Mouse (Mus musculus) c-Kit-negative CD71-positive TER-119-positive erythroid progenitor cells, embryonic 14.5 days (primary cell): ENCODE data around the gene Dlg2.

Experiments used
- DNase-seq: peaks from one replicate; pipeline ENCODE4 v3.0.0-alpha.2; 2013; ENCODE audit warnings: low read depth, low spot score

The Dlg2 gene

DNA sequence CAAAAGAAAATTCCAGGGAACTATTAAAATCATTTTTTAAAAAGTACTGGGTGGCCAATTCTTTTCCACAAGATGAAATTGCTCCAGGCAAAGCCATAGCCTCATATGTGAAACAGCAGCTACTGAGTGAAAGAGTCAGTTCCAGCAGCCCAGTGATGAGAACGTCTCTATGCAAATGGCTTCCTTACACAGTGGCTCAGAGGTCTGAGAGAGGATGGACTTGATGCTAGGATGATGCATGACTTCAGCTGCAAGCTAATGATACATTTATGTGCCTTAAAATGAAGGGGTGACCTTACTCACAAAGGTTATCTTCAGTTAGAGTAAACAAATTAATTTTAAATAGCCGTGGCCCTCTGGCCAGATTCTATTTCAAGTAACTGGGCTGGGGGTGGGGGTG, 1420.5 kb downstream of the Dlg2 start:
- DNase-seq, result no peak

DNA sequence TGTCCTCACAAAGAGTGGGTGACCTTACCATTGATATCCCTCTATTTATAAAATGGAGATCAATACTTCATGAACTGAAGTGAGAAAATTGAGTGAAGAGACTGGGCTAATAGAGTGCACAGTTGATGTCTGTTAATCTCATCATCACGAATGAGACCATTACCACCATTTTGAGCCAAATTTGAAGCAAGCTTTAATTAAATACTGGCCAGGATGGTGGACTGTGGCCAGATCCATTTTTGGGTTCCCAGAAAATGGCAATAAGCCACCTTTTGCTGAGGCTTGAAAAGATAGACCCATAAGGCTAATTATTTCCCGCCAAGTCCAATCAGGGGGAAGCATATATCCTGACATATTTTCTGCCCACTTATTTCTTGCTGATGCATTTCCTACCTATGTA, 1421.0 kb downstream of the Dlg2 start:
- DNase-seq, result no peak

- DNase-seq, result no peak
These were observed 1426.0 kb downstream of the Dlg2 start for GRCm38 (mm10) chr7:91902503-91902902.

GRCm38 (mm10) chr7:91916809-91917208, 1440.3 kb downstream of the Dlg2 start:
- no peak for DNase-seq

- DNase-seq, result no peak
These were observed 1442.6 kb downstream of the Dlg2 start for GRCm38 (mm10) chr7:91919099-91919498.

- no peak for DNase-seq
These were observed 1443.3 kb downstream of the Dlg2 start for GRCm38 (mm10) chr7:91919738-91920137.

DNA sequence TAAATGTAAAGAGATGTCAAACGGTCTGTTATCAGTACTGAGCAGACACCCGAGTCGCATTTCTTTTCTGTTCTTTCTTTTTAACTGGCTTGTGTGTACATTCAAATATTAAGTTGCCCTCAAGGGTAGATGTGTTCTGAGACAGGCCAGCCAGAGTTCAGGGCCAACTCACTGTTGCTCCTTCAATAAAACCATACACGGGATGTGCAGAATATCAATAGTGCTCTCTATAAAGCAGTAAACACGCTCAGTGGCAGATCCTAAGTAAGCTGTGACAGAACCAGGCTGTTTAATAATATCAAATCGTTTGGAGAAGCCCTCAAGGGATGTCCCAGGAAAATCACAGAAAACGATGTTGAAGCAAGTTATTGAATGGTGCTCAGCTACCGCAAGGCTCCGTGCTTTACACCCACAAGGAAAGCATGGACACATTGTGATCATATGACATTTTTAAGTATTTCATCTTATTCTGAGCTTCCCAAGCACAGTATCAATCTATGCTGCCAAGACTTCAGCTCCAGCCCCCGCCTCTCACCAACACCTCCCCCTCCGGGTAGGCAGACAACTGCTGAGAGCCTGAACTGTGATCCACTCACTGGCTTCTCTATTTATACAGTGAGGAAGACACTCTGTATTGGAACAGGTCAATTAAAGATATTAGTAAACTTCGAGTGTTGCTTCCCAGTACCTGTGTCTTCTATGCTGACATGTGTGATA, 1458.6 kb downstream of the Dlg2 start:
- no peak for DNase-seq

- no peak for DNase-seq
These were observed 1459.7 kb downstream of the Dlg2 start for GRCm38 (mm10) chr7:91936193-91936592.

DNA sequence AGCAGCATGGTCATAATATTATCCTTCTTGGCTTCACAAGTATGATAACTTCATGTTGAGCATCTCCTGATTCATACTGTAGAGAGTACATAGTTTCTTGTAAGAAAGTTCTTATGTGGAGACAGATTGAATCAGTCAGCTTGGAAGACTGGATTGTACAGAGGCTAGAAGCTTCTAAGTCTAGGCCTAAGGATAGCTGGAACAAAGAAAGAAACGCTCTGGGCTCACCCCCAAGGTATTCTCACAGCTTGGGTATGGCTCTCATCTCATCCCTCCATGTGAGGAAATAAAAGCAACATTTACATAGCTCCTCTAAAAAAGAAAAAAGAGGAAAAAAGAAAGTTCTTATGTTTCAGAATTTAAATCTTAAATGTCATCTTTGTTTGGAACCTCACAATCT, 1466.8 kb downstream of the Dlg2 start:
- DNase-seq, result no peak

DNA sequence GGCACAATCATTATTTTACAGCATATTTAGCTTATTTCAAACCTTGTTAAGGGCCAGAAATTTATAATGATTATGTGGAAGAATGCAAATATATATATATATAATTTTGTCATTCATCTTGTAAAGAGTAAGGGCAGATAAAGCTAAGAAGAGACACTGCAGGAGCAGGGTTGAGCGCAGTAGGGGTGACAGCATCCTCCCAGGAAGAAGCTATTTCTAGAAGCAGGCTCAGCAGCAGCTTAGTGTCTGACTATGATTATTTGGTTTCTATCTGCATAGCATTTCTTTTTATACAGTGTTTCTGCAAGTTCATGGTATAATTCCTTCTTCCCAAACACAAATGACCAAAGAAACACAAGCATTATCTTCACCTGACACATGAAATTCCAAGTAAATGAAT, 1479.1 kb downstream of the Dlg2 start:
- DNase-seq, result no peak

DNA sequence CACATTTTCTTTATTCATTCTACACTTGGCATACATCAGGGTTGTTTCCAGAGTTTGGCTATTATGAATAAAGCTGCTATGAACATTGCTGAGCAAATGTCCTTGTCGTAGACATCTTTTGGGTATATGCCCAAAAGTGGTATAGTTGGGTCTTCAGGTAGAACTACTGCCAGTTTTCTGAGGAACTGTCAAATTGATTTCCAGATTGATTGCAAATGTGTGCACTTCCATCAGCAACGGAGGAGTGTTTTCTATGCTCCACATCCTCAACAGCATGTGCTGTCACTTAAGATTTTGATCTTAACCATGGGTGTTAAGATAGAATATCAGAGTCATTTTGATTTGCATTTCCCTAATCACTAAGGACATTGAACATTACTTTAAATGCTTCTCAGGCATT, 1486.5 kb downstream of the Dlg2 start:
- DNase-seq, result no peak

- DNase-seq, result no peak
These were observed 1496.5 kb downstream of the Dlg2 start for GRCm38 (mm10) chr7:91972970-91973369.

DNA sequence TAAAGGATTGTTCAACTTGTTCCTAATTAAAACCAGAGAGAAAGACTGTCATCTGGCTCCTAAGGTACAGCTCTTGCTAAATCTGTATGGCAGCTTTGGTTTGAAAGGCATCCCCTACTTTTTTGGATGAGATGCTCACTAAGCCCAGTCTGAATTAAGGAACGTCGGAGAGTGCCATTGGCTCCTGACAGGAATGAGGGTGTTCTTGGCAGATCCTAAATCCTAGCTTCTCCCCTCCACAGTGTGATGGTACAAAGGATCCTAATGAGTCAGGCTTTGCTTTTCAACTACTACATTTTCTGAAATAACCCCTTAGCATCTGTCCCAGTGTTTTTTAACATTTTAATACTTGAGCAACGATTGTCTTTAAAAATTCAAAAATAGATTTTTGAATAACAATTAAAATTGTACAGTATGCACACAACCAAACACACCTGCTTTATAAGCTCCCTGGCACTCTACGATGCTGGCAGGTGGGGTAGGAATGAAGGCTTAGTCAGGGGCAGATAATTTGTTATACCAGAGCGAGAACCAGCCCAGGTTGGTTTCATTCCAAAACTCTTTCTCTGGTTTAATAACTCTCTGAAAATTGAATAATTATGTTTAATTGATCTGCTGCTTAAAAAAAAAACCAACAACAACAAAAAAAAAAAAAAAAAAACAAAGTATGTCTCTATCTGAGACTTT, 1527.4 kb downstream of the Dlg2 start:
- no peak for DNase-seq

DNA sequence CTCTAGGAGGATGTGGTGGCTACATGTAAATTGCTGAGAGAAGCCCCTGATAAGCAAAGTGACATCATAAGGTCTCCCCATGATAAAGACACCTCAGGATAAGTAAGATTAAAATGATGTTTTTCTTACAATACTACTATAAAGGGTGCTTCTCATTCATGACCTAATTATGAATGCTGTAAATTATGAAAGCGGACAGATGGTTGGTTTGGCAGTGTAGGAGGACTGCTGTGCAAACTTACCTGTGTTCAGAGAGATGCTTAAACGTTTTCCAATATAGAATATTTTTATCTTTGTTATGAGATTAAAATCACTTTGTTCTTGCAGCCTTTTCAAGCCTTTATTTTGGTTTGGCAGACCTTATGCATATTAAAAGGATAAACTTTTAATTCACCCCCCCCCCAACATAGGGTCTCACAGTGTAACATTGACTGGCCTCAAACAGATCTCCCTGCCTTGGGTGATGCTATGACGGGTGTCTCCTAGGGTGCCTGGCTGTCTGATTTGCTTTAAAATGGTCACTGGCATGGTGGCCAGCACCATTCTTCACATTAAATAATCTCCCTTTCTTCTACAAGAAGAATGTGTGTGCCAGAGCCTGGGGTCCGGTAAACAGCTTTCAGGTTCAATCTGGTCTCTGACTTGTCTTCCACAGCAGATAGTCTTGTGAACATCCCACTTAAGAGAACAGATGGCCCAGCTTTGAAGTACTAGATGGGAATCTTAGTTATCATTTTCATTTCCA, 1529.4 kb downstream of the Dlg2 start:
- DNase-seq, result no peak

DNA sequence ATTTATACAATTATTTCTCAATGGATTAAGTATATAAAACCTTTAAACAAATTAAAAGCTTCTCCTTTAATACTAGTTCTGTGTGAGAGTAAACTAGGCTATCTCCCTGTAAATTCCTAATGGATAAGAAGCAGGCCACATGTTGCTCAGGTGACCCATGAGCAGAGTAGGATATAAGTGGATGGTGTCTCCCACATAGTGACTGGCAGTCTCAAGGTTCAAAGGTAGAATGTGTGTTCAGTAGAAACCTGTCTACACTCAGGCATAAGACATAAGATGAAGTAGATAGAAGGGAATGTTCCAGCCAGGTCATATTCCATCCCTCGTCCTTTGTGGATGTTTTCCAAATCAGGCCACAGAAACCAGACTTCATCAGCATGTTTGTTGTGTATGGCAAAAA, 1532.2 kb downstream of the Dlg2 start:
- no peak for DNase-seq

DNA sequence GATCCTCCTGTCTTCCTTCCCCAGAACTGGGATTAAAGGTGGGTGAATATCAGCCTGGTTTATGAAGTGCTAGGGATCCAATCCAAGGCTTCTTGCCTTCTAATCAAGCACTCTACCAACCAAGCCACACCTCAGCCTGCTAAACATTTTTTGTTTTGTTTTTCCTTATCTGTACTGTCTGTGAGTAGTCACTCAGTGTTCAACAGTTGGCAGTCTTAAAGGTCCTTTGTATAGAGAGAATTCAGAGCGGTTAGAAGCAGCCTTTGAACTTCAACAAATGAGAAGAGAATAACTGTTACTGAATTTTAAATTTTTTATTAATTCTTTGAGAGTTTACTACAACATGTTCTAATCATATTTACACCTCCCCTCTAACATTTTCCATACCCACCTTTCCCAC, 1548.5 kb downstream of the Dlg2 start:
- no peak for DNase-seq

DNA sequence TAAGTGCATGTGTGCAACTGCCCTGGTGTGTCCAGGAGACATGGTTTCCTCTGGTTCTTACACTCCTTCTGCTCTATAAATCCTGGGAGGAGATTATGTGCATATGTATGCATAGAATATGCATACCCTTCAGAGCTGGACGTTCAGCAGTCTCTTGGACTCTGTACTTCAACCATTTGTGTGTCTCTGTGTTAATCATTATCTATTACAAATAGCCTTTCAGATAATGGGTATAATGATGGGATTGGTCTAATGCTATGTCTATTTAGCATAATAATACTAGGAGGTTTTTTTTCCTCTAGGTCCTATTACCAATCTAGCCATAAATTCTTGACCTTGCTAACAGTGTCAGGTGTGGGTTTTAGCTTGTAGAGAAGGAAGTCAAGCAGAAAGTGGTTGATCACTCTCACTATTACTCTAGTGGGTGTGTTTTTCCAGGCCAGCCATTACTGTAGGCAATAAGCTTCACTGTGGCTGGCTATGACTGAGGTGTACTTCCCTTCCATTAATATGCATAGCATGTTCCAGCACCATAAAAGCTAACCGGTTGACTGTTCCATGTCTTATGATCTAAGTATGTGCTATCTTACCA, 1549.1 kb downstream of the Dlg2 start:
- DNase-seq, result no peak

DNA sequence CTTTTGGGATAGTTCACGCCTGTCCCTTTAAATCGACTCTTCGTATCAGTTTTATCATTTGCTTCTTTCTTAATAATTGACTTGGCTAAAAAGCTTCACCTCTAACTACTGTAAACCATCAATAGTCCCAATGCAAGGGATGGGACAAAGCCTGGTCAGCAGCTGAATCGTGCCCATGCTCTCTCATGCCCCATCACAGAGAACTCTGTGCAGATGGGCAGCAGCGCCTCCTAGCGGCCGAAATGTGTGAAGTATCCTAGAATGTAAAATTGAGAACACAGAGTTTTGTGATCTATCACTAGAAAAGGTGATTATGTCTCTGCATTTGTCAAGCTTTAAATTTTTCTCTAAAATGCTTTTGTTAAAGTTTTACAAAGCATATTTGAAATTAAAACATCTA, 1550.6 kb downstream of the Dlg2 start:
- DNase-seq, result peak; percentile 4

DNA sequence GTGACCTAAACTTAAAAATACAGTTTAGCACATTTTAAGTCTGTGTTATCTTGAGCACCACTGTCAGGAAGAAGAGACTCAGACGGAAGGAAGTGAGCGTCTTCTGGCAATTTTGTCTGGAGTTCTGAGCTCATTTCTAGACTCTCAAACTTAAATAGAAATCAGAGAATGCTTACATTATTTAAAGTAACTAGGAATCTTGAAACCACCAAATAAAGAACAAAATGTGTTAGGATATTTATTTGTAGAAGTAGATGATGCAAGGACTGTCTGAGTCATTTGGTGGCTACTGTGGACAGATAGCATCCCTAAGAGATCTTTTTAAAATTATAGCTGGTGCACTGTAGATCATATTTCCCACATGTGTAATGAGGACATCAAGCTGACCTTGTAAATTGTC, 1557.8 kb downstream of the Dlg2 start:
- no peak for DNase-seq

GRCm38 (mm10) chr7:92040187-92040586, 1563.7 kb downstream of the Dlg2 start:
- no peak for DNase-seq

DNA sequence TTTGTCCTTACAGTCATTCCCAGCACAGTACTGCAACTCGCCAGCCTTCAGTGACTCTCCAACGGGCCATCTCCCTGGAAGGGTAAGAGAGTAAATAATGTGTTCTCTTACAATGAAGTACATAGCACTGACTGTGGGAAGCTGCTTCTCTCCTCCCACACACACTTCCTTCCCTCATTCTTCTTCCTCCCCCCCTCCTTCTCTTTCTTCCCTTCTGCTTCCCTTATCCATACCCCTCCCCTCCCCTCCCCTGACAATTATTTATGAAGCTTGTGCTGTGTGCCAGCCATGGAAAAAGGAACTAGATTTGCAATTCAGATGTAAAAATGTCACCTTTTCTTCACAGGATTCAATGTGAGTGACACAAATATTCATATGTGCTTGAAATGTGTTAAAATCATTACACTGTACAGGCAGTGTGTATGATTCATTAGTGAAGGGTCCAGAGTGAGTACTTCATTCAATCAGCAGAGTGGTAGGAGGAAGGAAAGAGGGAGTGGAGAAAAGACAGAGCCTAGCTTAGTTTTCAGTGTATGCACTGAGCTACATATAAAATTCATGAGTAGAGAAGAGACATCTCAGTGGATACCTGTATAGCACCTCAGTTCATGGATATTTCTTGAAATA, 1564.4 kb downstream of the Dlg2 start:
- DNase-seq, result no peak

- no peak for DNase-seq
These were observed 1568.5 kb downstream of the Dlg2 start for GRCm38 (mm10) chr7:92044966-92045365.
